17 mouse cellular contexts compared by ENCODE assay signal in the genomic region with DNA sequence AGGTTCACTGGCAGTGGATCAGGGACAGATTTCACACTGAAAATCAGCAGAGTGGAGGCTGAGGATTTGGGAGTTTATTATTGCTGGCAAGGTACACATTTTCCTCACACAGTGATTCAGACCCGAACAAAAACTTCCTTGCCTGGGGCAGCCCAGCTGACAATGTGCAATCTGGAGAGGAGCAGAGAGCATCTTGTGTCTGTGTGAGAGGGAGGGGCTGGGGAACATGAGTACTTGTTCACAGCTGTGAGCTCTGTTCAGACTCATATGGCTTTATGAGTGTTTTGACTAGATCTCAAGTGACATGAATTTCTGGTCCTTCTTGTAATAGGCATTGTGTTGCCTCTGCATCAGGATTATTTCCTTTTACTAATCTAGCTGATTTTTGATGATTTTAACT.
A peak's percentile ranks its signal among the peaks of the same experiment; 100 is the strongest.
DNase-seq lines count a peak whose midpoint lies in the region; ATAC-seq and TF ChIP-seq lines count a peak whose summit lies in the region.
"Had no signal": no experiment of that assay in that cellular context is flagged by ENCODE, and none has a peak within 500 bp of the region (broad histone marks: within the 10 kb centered on the region; RNA-seq: fewer than 3 reads in every experiment).

No protein-coding gene starts in this region.

- H3K9ac ChIP-seq in hindbrain, postnatal 0 days (replicated peaks; ENCODE audit: low read length) = no peak overlapping the region
- no peak overlapping the region for H3K9ac ChIP-seq in hindbrain, embryonic 12.5 days
- H3K9ac ChIP-seq: limb, embryonic 13.5 days; liver, embryonic 14.5 days had no signal

- POLR2A ChIA-PET in Patski (lab: Charles Lee) = no interaction called here

- H3K36me3 ChIP-seq in hindbrain, postnatal 0 days (ENCODE audit: insufficient read depth, low read length) = no peaks in the 10 kb centered on the region
- H3K36me3 ChIP-seq in hindbrain, embryonic 12.5 days = no peaks in the 10 kb centered on the region
- H3K36me3 ChIP-seq: limb, embryonic 13.5 days had no signal

- H3K4me3 ChIP-seq in hindbrain, postnatal 0 days (ENCODE audit: low read length) = no peak overlapping the region
- no peak overlapping the region for H3K4me3 ChIP-seq in hindbrain, embryonic 12.5 days
- H3K4me3 ChIP-seq: erythroblast, embryonic 14.5 days; limb, embryonic 13.5 days had no signal

- no peak overlapping the region for H3K27ac ChIP-seq in hindbrain, postnatal 0 days
- no peak overlapping the region for H3K27ac ChIP-seq in hindbrain, embryonic 12.5 days
- H3K27ac ChIP-seq: limb, embryonic 13.5 days; liver, embryonic 14.5 days had no signal

- ATAC-seq in hindbrain, postnatal 0 days = peak; percentile 45; the same call in 1 of the 2 replicates
- no peak for ATAC-seq in hindbrain, embryonic 12.5 days (ENCODE audit: low FRiP score)
- ATAC-seq in Patski = peak; percentile 31
- ATAC-seq: midbrain, embryonic 16.5 days had no signal

- H3K4me2 ChIP-seq in hindbrain, postnatal 0 days (ENCODE audit: low read depth, low read length) = no peak overlapping the region
- H3K4me2 ChIP-seq in hindbrain, embryonic 12.5 days (replicated peaks) = no peak overlapping the region
- H3K4me2 ChIP-seq: heart, embryonic 11.5 days; limb, embryonic 13.5 days had no signal

- H3K4me1 ChIP-seq in hindbrain, postnatal 0 days (ENCODE audit: insufficient read depth, low read length) = no peaks in the 10 kb centered on the region
- H3K4me1 ChIP-seq in hindbrain, embryonic 12.5 days = no peaks in the 10 kb centered on the region
- H3K4me1 ChIP-seq: limb, embryonic 13.5 days had no signal

- 41% methylated on average over 1 of the region's 1 CpGs for WGBS in hindbrain, postnatal 0 days
- 60% methylated on average over 1 of the region's 1 CpGs for WGBS in hindbrain, embryonic 12.5 days

- no peak for TF ChIP-seq CTCF in hindbrain, postnatal 0 days (IDR thresholded peaks at IDR 0.05; ENCODE audit: low read depth)
- no peak for TF ChIP-seq CTCF in Patski (IDR thresholded peaks at IDR 0.05)

- H3K27me3 ChIP-seq in hindbrain, postnatal 0 days (ENCODE audit: insufficient read depth, low read length) = no peaks in the 10 kb centered on the region
- H3K27me3 ChIP-seq in hindbrain, embryonic 12.5 days = no peaks in the 10 kb centered on the region
- peaks cover 6% of the 10 kb centered on the region for H3K27me3 ChIP-seq in Patski
- H3K27me3 ChIP-seq: limb, embryonic 13.5 days had no signal

- in situ Hi-C loops in Patski (cut with MboI; ENCODE audit: low pct_unique_long_range_greater_than_20kb) = loop anchor here (10.0 kb wide), 1 partner anchor 114 kb away; no protein-coding TSS in a partner anchor

- intact Hi-C loops in heart, postnatal 14 days (cut with DNase I) = no loop called here

- CTCF ChIA-PET in Patski (lab: Charles Lee) = no interaction called here

- H3K9me3 ChIP-seq in hindbrain, postnatal 0 days (ENCODE audit: low read length) = no peaks in the 10 kb centered on the region
- no peaks in the 10 kb centered on the region for H3K9me3 ChIP-seq in hindbrain, embryonic 12.5 days (replicated peaks)
- H3K9me3 ChIP-seq: limb, embryonic 13.5 days had no signal

- DNase-seq in hindbrain, postnatal 0 days (ENCODE audit: low spot score) = peak; percentile 26
- DNase-seq in Patski (ENCODE audit: low read depth, low spot score) = no peak
- peak; percentile 36 for DNase-seq in brain, adult 2 months (ENCODE audit: low read depth, low spot score)
- DNase-seq in layer of hippocampus, adult 8-10 months (ENCODE audit: low spot score in 2 of 2) = peak; percentile 3 to 4
- DNase-seq in gastrocnemius, postnatal 10 days = no peak
- DNase-seq in heart, postnatal 14 days = no peak
- no peak for DNase-seq in adrenal gland, postnatal 14 days
- DNase-seq: adrenal gland, adult 2 months; kidney, adult 18-20 months; kidney, postnatal 10 days; right cerebral cortex, postnatal 4 days had no signal

Comparison
In these comparisons a context has a peak if more than half of its experiments do, and no peak if none do; other contexts are left out.
1. DNase-seq: peak in hindbrain, postnatal 0 days (single experiment), brain, adult 2 months (single experiment) and layer of hippocampus, adult 8-10 months (2 of 2); none in Patski (single experiment), gastrocnemius, postnatal 10 days (single experiment), heart, postnatal 14 days (0 of 2) and adrenal gland, postnatal 14 days (single experiment).